Mouse (Mus musculus): Measurements from ENCODE around the gene Mindy1.

The Mindy1 gene

GRCm38 (mm10) chr3:95281216-95282126, at the start of gene Mindy1, which contains the start of gene Prune1:
Mindy1 (plus strand) TSS chr3:95281345.
Prune1 (minus strand) TSS chr3:95282076.
- peak; percentile 70 for ATAC-seq (ENCODE audit: insufficient number of reproducible peaks, low FRiP score, low TSS enrichment)

GRCm38 (mm10) chr3:95232771-95233170, 48.4 kb upstream of the Mindy1 start:
- ATAC-seq (ENCODE audit: insufficient number of reproducible peaks, low FRiP score, low TSS enrichment): no peak

GRCm38 (mm10) chr3:95233303-95233980, 47.7 kb upstream of the Mindy1 start:
- no peak for ATAC-seq (ENCODE audit: insufficient number of reproducible peaks, low FRiP score, low TSS enrichment)

GRCm38 (mm10) chr3:95235386-95236301, 45.5 kb upstream of the Mindy1 start:
- ATAC-seq (ENCODE audit: insufficient number of reproducible peaks, low FRiP score, low TSS enrichment): no peak

- no peak for ATAC-seq (ENCODE audit: insufficient number of reproducible peaks, low FRiP score, low TSS enrichment)
Observed at GRCm38 (mm10) chr3:95237541-95238099, 43.5 kb upstream of the Mindy1 start.

- no peak for ATAC-seq (ENCODE audit: insufficient number of reproducible peaks, low FRiP score, low TSS enrichment)
Observed at GRCm38 (mm10) chr3:95239022-95239421, 42.1 kb upstream of the Mindy1 start.

- ATAC-seq (ENCODE audit: insufficient number of reproducible peaks, low FRiP score, low TSS enrichment): no peak
Observed at GRCm38 (mm10) chr3:95239971-95240370, 41.2 kb upstream of the Mindy1 start.

- no peak for ATAC-seq (ENCODE audit: insufficient number of reproducible peaks, low FRiP score, low TSS enrichment)
Observed at GRCm38 (mm10) chr3:95240900-95241299, 40.2 kb upstream of the Mindy1 start.

- no peak for ATAC-seq (ENCODE audit: insufficient number of reproducible peaks, low FRiP score, low TSS enrichment)
Observed at GRCm38 (mm10) chr3:95241498-95241897, 39.6 kb upstream of the Mindy1 start, which contains the start of gene Gm128. Gm128 (minus strand) TSS chr3:95241598.

GRCm38 (mm10) chr3:95243086-95243485, 38.1 kb upstream of the Mindy1 start:
- no peak for ATAC-seq (ENCODE audit: insufficient number of reproducible peaks, low FRiP score, low TSS enrichment)

GRCm38 (mm10) chr3:95246465-95247231, 34.5 kb upstream of the Mindy1 start:
- no peak for ATAC-seq (ENCODE audit: insufficient number of reproducible peaks, low FRiP score, low TSS enrichment)

GRCm38 (mm10) chr3:95247660-95248336, 33.3 kb upstream of the Mindy1 start:
- no peak for ATAC-seq (ENCODE audit: insufficient number of reproducible peaks, low FRiP score, low TSS enrichment)

GRCm38 (mm10) chr3:95250361-95250760, 30.8 kb upstream of the Mindy1 start:
- peak; percentile 85 for ATAC-seq (ENCODE audit: insufficient number of reproducible peaks, low FRiP score, low TSS enrichment)

GRCm38 (mm10) chr3:95250783-95251424, 30.2 kb upstream of the Mindy1 start, which contains the start of gene Bnipl:
Bnipl (minus strand) TSS chr3:95251193.
- ATAC-seq (ENCODE audit: insufficient number of reproducible peaks, low FRiP score, low TSS enrichment): peak; percentile 17; the same call in 1 of the 2 replicates

- no peak for ATAC-seq (ENCODE audit: insufficient number of reproducible peaks, low FRiP score, low TSS enrichment)
Observed at GRCm38 (mm10) chr3:95256931-95257330, 24.2 kb upstream of the Mindy1 start.

- ATAC-seq (ENCODE audit: insufficient number of reproducible peaks, low FRiP score, low TSS enrichment): no peak
Observed at GRCm38 (mm10) chr3:95261975-95262374, 19.2 kb upstream of the Mindy1 start.

- no peak for ATAC-seq (ENCODE audit: insufficient number of reproducible peaks, low FRiP score, low TSS enrichment)
Observed at GRCm38 (mm10) chr3:95263089-95263739, 17.9 kb upstream of the Mindy1 start.

- no peak for ATAC-seq (ENCODE audit: insufficient number of reproducible peaks, low FRiP score, low TSS enrichment)
Observed at GRCm38 (mm10) chr3:95264724-95265123, 16.4 kb upstream of the Mindy1 start.

Data from cerebellum, adult (tissue).